Mouse (Mus musculus): Measurements from ENCODE around the gene Fmo1.

- TF ChIP-seq POLR2A (IDR thresholded peaks at IDR 0.05; ENCODE audit: insufficient read depth, low read depth, low read length) (no peak), EP300 (IDR thresholded peaks at IDR 0.05; ENCODE audit: insufficient read depth, low read depth, low read length) (no peak), CTCF (IDR thresholded peaks at IDR 0.05) (no peak)
These were observed 21.2 kb upstream of the Fmo1 start for GRCm38 (mm10) chr1:162887644-162888043.
